In the genomic region with DNA sequence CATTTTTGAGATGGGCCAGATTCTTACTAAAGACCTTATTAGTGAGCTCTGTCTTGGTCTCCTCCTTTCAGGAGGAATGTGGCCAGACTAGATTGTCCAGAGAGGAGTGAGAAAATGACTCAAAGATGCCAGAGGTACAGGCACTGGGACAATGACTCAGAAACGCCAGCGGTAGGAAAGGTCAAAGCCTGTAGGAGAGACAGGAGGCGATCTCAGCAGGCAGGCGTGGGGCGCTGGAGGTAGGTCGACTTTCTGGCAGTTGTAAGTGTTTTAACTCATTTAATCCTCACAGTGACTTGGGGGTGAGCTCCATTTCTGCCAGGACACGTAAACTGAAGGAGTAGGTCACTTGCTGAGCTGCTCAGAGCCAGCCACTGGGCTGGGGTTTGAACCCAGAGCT, we compare ENCODE assay signal across 22 mouse cellular contexts. TPM values are rescaled to one million over a fixed set of nuclear protein-coding genes. Genes with fewer than 3 reads are reported as not detected.
DNase-seq lines count a peak whose midpoint lies in the region; ATAC-seq and TF ChIP-seq lines count a peak whose summit lies in the region.
"Had no signal": no experiment of that assay in that cellular context is flagged by ENCODE, and none has a peak within 500 bp of the region (broad histone marks: within the 10 kb centered on the region; RNA-seq: fewer than 3 reads in every experiment).

No protein-coding gene starts in this region.

- no peaks in the 10 kb centered on the region for H3K9me3 ChIP-seq in lung, postnatal 0 days (ENCODE audit: low read length)
- H3K9me3 ChIP-seq in embryonic facial prominence, embryonic 11.5 days (replicated peaks; ENCODE audit: control insufficient read depth, low read length): no peaks in the 10 kb centered on the region
- H3K9me3 ChIP-seq in stomach, embryonic 16.5 days (replicated peaks; ENCODE audit: control insufficient read depth, low read length): no peaks in the 10 kb centered on the region
- H3K9me3 ChIP-seq: embryonic facial prominence, embryonic 12.5 days; G1E; hindbrain, embryonic 10.5 days; liver, embryonic 12.5 days had no signal

- no peaks in the 10 kb centered on the region for H3K27me3 ChIP-seq in lung, postnatal 0 days (replicated peaks; ENCODE audit: insufficient read depth, low read length)
- H3K27me3 ChIP-seq in embryonic facial prominence, embryonic 11.5 days (ENCODE audit: control insufficient read depth, insufficient read depth, low read length): peaks cover 3% of the 10 kb centered on the region; the same call in 1 of the 2 replicates
- no peaks in the 10 kb centered on the region for H3K27me3 ChIP-seq in stomach, embryonic 16.5 days (ENCODE audit: control insufficient read depth, insufficient read depth, low read length)

- no peak for TF ChIP-seq EP300 in lung, postnatal 0 days (IDR thresholded peaks at IDR 0.05)

- no peaks in the 10 kb centered on the region for H3K36me3 ChIP-seq in lung, postnatal 0 days (ENCODE audit: insufficient read depth, low read length)
- no peaks in the 10 kb centered on the region for H3K36me3 ChIP-seq in embryonic facial prominence, embryonic 11.5 days (replicated peaks; ENCODE audit: control insufficient read depth, insufficient read depth, low read depth, low read length)
- no peaks in the 10 kb centered on the region for H3K36me3 ChIP-seq in stomach, embryonic 16.5 days (ENCODE audit: control insufficient read depth, insufficient read depth, low read length)
- H3K36me3 ChIP-seq: embryonic facial prominence, embryonic 12.5 days; G1E; hindbrain, embryonic 10.5 days; liver, embryonic 12.5 days had no signal

- 28% methylated on average over 7 of the region's 7 CpGs for WGBS in lung, postnatal 0 days
- 28% methylated on average over 7 of the region's 7 CpGs for WGBS in embryonic facial prominence, embryonic 11.5 days
- WGBS in stomach, embryonic 16.5 days: 42% methylated on average over 7 of the region's 7 CpGs

- no peak for TF ChIP-seq CTCF in lung, postnatal 0 days (IDR thresholded peaks at IDR 0.05)

- no peaks in the 10 kb centered on the region; the same call in 1 of the 2 replicates for H3K4me1 ChIP-seq in lung, postnatal 0 days (ENCODE audit: insufficient read depth, low read depth, low read length)
- H3K4me1 ChIP-seq in embryonic facial prominence, embryonic 11.5 days (ENCODE audit: control insufficient read depth, insufficient read depth, low read length): no peaks in the 10 kb centered on the region
- no peaks in the 10 kb centered on the region for H3K4me1 ChIP-seq in stomach, embryonic 16.5 days (ENCODE audit: control insufficient read depth, insufficient read depth, low read length)
- H3K4me1 ChIP-seq: embryonic facial prominence, embryonic 12.5 days; liver, embryonic 12.5 days had no signal

- no peak overlapping the region for H3K27ac ChIP-seq in lung, postnatal 0 days (ENCODE audit: low read length)
- no peak overlapping the region for H3K27ac ChIP-seq in embryonic facial prominence, embryonic 11.5 days (replicated peaks; ENCODE audit: low read depth, low read length)
- peak overlapping the region; percentile 86 for H3K27ac ChIP-seq in stomach, embryonic 16.5 days (ENCODE audit: low read length)
- H3K27ac ChIP-seq: embryonic facial prominence, embryonic 12.5 days; hindbrain, embryonic 10.5 days; left cerebral cortex, adult 2 months; liver, embryonic 12.5 days had no signal

- no peak for ATAC-seq in lung, postnatal 0 days
- no peak for ATAC-seq in embryonic facial prominence, embryonic 11.5 days (replicated peaks; ENCODE audit: insufficient number of reproducible peaks, low FRiP score, low TSS enrichment, low read depth)
- peak; percentile 57; the same call in 1 of the 2 replicates for ATAC-seq in stomach, embryonic 16.5 days (ENCODE audit: insufficient read depth, low FRiP score)
- ATAC-seq: forebrain, embryonic 16.5 days; liver, embryonic 12.5 days had no signal

- peak; percentile 33 for DNase-seq in lung, postnatal 0 days (ENCODE audit: low spot score)
- no peak for DNase-seq in lung, postnatal 4 days
- DNase-seq in adrenal gland, postnatal 14 days: peak; percentile 35
- no peak for DNase-seq in embryonic facial prominence, embryonic 11.5 days (ENCODE audit: low spot score)
- DNase-seq in kidney, adult 18-20 months: no peak
- DNase-seq in thymus, postnatal 14 days: no peak
- DNase-seq: kidney, postnatal 25 days; lung, embryonic 14.5 days; midbrain, embryonic 14.5 days; retina, postnatal 1 day had no signal

- no peak overlapping the region for H3K4me2 ChIP-seq in lung, postnatal 0 days (replicated peaks; ENCODE audit: low read depth, low read length)
- no peak overlapping the region for H3K4me2 ChIP-seq in embryonic facial prominence, embryonic 11.5 days (ENCODE audit: low read depth, low read length)
- no peak overlapping the region; the same call in 1 of the 2 replicates for H3K4me2 ChIP-seq in stomach, embryonic 16.5 days (ENCODE audit: low read depth, low read length)
- H3K4me2 ChIP-seq: embryonic facial prominence, embryonic 12.5 days; liver, embryonic 12.5 days; lung, embryonic 14.5 days had no signal

- H3K9ac ChIP-seq in lung, postnatal 0 days (replicated peaks; ENCODE audit: low read depth): no peak overlapping the region
- 0 out of 2 replicates have a peak overlapping the region, but pooled peaks have one; percentile 8 for H3K9ac ChIP-seq in embryonic facial prominence, embryonic 11.5 days (replicated peaks; ENCODE audit: low read length)
- H3K9ac ChIP-seq in stomach, embryonic 16.5 days (ENCODE audit: low read length): no peak overlapping the region; the same call in 1 of the 2 replicates
- H3K9ac ChIP-seq: embryonic facial prominence, embryonic 12.5 days; liver, embryonic 12.5 days; lung, embryonic 14.5 days had no signal

- no peak overlapping the region for H3K4me3 ChIP-seq in lung, postnatal 0 days (ENCODE audit: low read depth, low read length)
- no peak overlapping the region for H3K4me3 ChIP-seq in embryonic facial prominence, embryonic 11.5 days (ENCODE audit: low read depth, low read length)
- no peak overlapping the region for H3K4me3 ChIP-seq in stomach, embryonic 16.5 days (replicated peaks; ENCODE audit: low read length)
- H3K4me3 ChIP-seq: embryonic facial prominence, embryonic 12.5 days; hindbrain, embryonic 10.5 days; left cerebral cortex, adult 2 months; liver, embryonic 12.5 days had no signal

RNA-seq across cellular contexts. Expression of gene Mpzl3, which starts 5.2 kb away (rescaled TPM):
- polyA plus RNA-seq in lung, postnatal 0 days (2015; fragmentation: Nextera tagmentation; extraction: Ambion mirVana): 2.0 and 2.2 TPM in 2 replicates
- 5.2 and 7.7 TPM in 2 replicates for total RNA-seq in adrenal gland, postnatal 14 days (2021)
- polyA plus RNA-seq in embryonic facial prominence, embryonic 11.5 days (2014; fragmentation: Nextera tagmentation; extraction: Ambion mirVana): 2.0 and 2.3 TPM in 2 replicates
- 15.7 and 24.6 TPM in 2 replicates for polyA plus RNA-seq in stomach, embryonic 16.5 days (2015; fragmentation: Nextera tagmentation; extraction: Ambion mirVana)

RNA-seq across cellular contexts. Expression of gene Jaml, which starts 18.8 kb away (rescaled TPM):
- polyA plus RNA-seq in lung, postnatal 0 days (2015; fragmentation: Nextera tagmentation; extraction: Ambion mirVana): 2.1 and 3.3 TPM in 2 replicates
- total RNA-seq in adrenal gland, postnatal 14 days (2021): 1.0 and 3.4 TPM in 2 replicates
- 0.49 and 0.50 TPM in 2 replicates for polyA plus RNA-seq in embryonic facial prominence, embryonic 11.5 days (2014; fragmentation: Nextera tagmentation; extraction: Ambion mirVana)
- 19.0 and 19.7 TPM in 2 replicates for polyA plus RNA-seq in stomach, embryonic 16.5 days (2015; fragmentation: Nextera tagmentation; extraction: Ambion mirVana)
- total RNA-seq: G1E had no signal
- polyA plus RNA-seq: G1E; liver, embryonic 12.5 days had no signal

RNA-seq across cellular contexts. Expression of gene Mpzl2, which starts 20.6 kb away (rescaled TPM):
- 4.2 and 4.3 TPM in 2 replicates for polyA plus RNA-seq in lung, postnatal 0 days (2015; fragmentation: Nextera tagmentation; extraction: Ambion mirVana)
- total RNA-seq in adrenal gland, postnatal 14 days (2021): 13.0 and 15.3 TPM in 2 replicates
- 8.8 and 9.2 TPM in 2 replicates for polyA plus RNA-seq in embryonic facial prominence, embryonic 11.5 days (2014; fragmentation: Nextera tagmentation; extraction: Ambion mirVana)
- 46.2 and 59.3 TPM in 2 replicates for polyA plus RNA-seq in stomach, embryonic 16.5 days (2015; fragmentation: Nextera tagmentation; extraction: Ambion mirVana)
- total RNA-seq: granulocyte monocyte progenitor cell, adult 5-6 weeks had no signal
- polyA plus RNA-seq: G1E had no signal

RNA-seq across cellular contexts. Expression of gene Cd3e, which starts 50.7 kb away (rescaled TPM):
- 0.18 and 0.27 TPM in 2 replicates for polyA plus RNA-seq in lung, postnatal 0 days (2015; fragmentation: Nextera tagmentation; extraction: Ambion mirVana)
- total RNA-seq in adrenal gland, postnatal 14 days (2021): 1.8 and 19.1 TPM in 2 replicates
- not detected in 2 replicates for polyA plus RNA-seq in embryonic facial prominence, embryonic 11.5 days (2014; fragmentation: Nextera tagmentation; extraction: Ambion mirVana)
- 0.95 and 1.6 TPM in 2 replicates for polyA plus RNA-seq in stomach, embryonic 16.5 days (2015; fragmentation: Nextera tagmentation; extraction: Ambion mirVana)
- total RNA-seq: gastrocnemius, adult 18-20 months; granulocyte monocyte progenitor cell, adult 5-6 weeks; left cerebral cortex, adult 2 months had no signal
- polyA plus RNA-seq: embryonic facial prominence, embryonic 12.5 days; forebrain, embryonic 16.5 days; G1E; heart, embryonic 14.5 days; hindbrain, embryonic 10.5 days; limb, embryonic 11.5 days; liver, embryonic 12.5 days; lung, embryonic 14.5 days; midbrain, embryonic 14.5 days; stomach, embryonic 14.5 days had no signal

RNA-seq across cellular contexts. Expression of gene Scn2b, which starts 57.4 kb away (rescaled TPM):
- 0.27 and 0.49 TPM in 2 replicates for polyA plus RNA-seq in lung, postnatal 0 days (2015; fragmentation: Nextera tagmentation; extraction: Ambion mirVana)
- 7.6 and 8.6 TPM in 2 replicates for total RNA-seq in adrenal gland, postnatal 14 days (2021)
- polyA plus RNA-seq in embryonic facial prominence, embryonic 11.5 days (2014; fragmentation: Nextera tagmentation; extraction: Ambion mirVana): 4.1 and 4.9 TPM in 2 replicates
- 3.0 and 3.5 TPM in 2 replicates for polyA plus RNA-seq in stomach, embryonic 16.5 days (2015; fragmentation: Nextera tagmentation; extraction: Ambion mirVana)
- total RNA-seq: granulocyte monocyte progenitor cell, adult 5-6 weeks had no signal
- polyA plus RNA-seq: G1E had no signal

Comparison
In these comparisons a context has a peak if more than half of its experiments do, and no peak if none do; other contexts are left out.
1. DNase-seq: peak in lung, postnatal 0 days (single experiment) and adrenal gland, postnatal 14 days (single experiment); none in lung, postnatal 4 days (0 of 2), embryonic facial prominence, embryonic 11.5 days (single experiment), kidney, adult 18-20 months (single experiment) and thymus, postnatal 14 days (single experiment).